Mouse (Mus musculus): ENCODE measurements around the gene Borcs6.

- TF ChIP-seq EP300 (IDR thresholded peaks at IDR 0.05) (no peak), CTCF (IDR thresholded peaks at IDR 0.05) (no peak)
Measured at GRCm38 (mm10) chr11:69091566-69092385, 32.3 kb downstream of the Borcs6 start.

Measured in lung, postnatal 0 days (tissue).